Mouse (Mus musculus): ENCODE results near the gene Slmap. TPM values are rescaled to one million over a fixed set of nuclear protein-coding genes. Genes with fewer than 3 reads are reported as not detected.

The Slmap gene
- total and polyA plus RNA-seq, 3 experiments: 32.7 to 283 (median 249) TPM

DNA sequence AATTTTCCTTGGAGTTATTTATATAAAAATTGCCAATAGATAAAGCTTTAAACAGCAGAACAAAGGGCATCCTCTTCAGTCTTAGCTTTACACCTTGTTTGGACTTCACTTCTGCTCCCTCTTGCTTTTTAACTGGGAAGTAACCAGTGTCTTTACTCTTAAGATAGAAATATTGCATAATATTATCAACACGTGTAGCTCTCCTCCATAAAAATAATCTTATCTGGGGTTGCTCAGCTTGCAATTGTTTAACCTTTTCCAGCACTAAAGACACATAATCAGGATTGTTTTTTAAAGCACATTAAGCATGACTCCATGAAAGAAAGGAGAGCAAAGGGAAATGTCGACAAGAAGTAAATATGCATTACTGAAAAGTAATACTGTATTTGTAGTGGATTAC lies 114.5 kb downstream of the Slmap start:
- no peak for DNase-seq
- Histone ChIP-seq H3K9ac (ENCODE audit: low read depth, low read length) (no peak overlapping the region), H3K4me1 (ENCODE audit: control insufficient read depth, insufficient read depth, low read length) (no peaks in the 10 kb centered on the region), H3K4me3 (no peak overlapping the region), H3K36me3 (ENCODE audit: control insufficient read depth, insufficient read depth, low read length) (peaks cover 13% of the 10 kb centered on the region), H3K79me2 (replicated peaks; ENCODE audit: control insufficient read depth, insufficient read depth, low read length) (no peaks in the 10 kb centered on the region), H3K27ac (no peak overlapping the region), H3K27me3 (ENCODE audit: control insufficient read depth, insufficient read depth, low read length) (no peaks in the 10 kb centered on the region)
- intact Hi-C loops (cut with DNase I): no loop called here
- WGBS: 33% methylated on average over 2 of the region's 2 CpGs
- TF ChIP-seq POLR2A (IDR thresholded peaks at IDR 0.05; ENCODE audit: insufficient read depth, low read depth, low read length) (no peak), CTCF (IDR thresholded peaks at IDR 0.05) (no peak), EP300 (IDR thresholded peaks at IDR 0.05; ENCODE audit: insufficient read depth, low read depth, low read length) (no peak)

GRCm38 (mm10) chr14:26417956-26418355 lies 116.8 kb downstream of the Slmap start:
- 77% methylated on average over 5 of the region's 5 CpGs for WGBS
- TF ChIP-seq EP300 (IDR thresholded peaks at IDR 0.05; ENCODE audit: insufficient read depth, low read depth, low read length) (no peak), POLR2A (IDR thresholded peaks at IDR 0.05; ENCODE audit: insufficient read depth, low read depth, low read length) (no peak), CTCF (IDR thresholded peaks at IDR 0.05) (no peak)
- intact Hi-C loops (cut with DNase I): loop anchor here (5.0 kb wide), 1 partner anchor 49 kb away; no protein-coding TSS in a partner anchor
- Histone ChIP-seq H3K79me2 (replicated peaks; ENCODE audit: control insufficient read depth, insufficient read depth, low read length) (no peaks in the 10 kb centered on the region), H3K27me3 (ENCODE audit: control insufficient read depth, insufficient read depth, low read length) (no peaks in the 10 kb centered on the region), H3K36me3 (ENCODE audit: control insufficient read depth, insufficient read depth, low read length) (peaks cover 13% of the 10 kb centered on the region), H3K27ac (no peak overlapping the region), H3K9ac (ENCODE audit: low read depth, low read length) (no peak overlapping the region), H3K4me3 (no peak overlapping the region), H3K4me1 (ENCODE audit: control insufficient read depth, insufficient read depth, low read length) (no peaks in the 10 kb centered on the region)
- no peak for DNase-seq

DNA sequence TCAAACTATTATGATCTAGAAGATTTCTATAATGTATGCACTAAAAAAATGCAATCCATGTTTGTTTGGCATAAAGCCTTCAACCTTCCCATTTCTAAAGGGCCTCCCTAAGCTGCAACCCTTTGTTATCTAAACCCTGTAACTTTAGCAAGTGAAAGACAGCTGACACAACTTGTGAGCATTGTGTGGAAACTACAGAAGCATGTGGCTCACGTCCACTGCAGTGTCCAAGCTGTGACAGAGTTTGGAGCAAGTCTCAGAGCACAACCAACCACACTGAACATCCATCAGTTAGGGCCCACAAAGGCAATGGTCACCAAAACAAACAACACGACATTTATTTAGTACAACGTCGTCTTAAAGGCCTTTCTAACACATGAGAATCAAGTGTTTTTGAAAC lies 117.6 kb downstream of the Slmap start:
- intact Hi-C loops (cut with DNase I): loop anchor here (5.0 kb wide), 1 partner anchor 50 kb away; no protein-coding TSS in a partner anchor
- Histone ChIP-seq H3K36me3 (ENCODE audit: control insufficient read depth, insufficient read depth, low read length) (peaks cover 15% of the 10 kb centered on the region), H3K27ac (no peak overlapping the region), H3K79me2 (replicated peaks; ENCODE audit: control insufficient read depth, insufficient read depth, low read length) (no peaks in the 10 kb centered on the region), H3K4me3 (no peak overlapping the region), H3K9ac (ENCODE audit: low read depth, low read length) (no peak overlapping the region), H3K4me1 (ENCODE audit: control insufficient read depth, insufficient read depth, low read length) (no peaks in the 10 kb centered on the region), H3K27me3 (ENCODE audit: control insufficient read depth, insufficient read depth, low read length) (no peaks in the 10 kb centered on the region)
- TF ChIP-seq POLR2A (IDR thresholded peaks at IDR 0.05; ENCODE audit: insufficient read depth, low read depth, low read length): no peak
- TF ChIP-seq CTCF (IDR thresholded peaks at IDR 0.05): no peak
- no peak for TF ChIP-seq EP300 (IDR thresholded peaks at IDR 0.05; ENCODE audit: insufficient read depth, low read depth, low read length)
- 72% methylated on average over 4 of the region's 4 CpGs for WGBS
- DNase-seq: no peak

- 97% methylated on average over 1 of the region's 1 CpGs for WGBS
- H3K27ac ChIP-seq: no peak overlapping the region
- H3K36me3 ChIP-seq (ENCODE audit: control insufficient read depth, insufficient read depth, low read length): peaks cover 7% of the 10 kb centered on the region
- no peak for DNase-seq
- intact Hi-C loops (cut with DNase I): no loop called here
- no peaks in the 10 kb centered on the region for H3K79me2 ChIP-seq (replicated peaks; ENCODE audit: control insufficient read depth, insufficient read depth, low read length)
- no peaks in the 10 kb centered on the region for H3K4me1 ChIP-seq (ENCODE audit: control insufficient read depth, insufficient read depth, low read length)
- no peak overlapping the region for H3K9ac ChIP-seq (ENCODE audit: low read depth, low read length)
- TF ChIP-seq POLR2A (IDR thresholded peaks at IDR 0.05; ENCODE audit: insufficient read depth, low read depth, low read length): no peak
- TF ChIP-seq CTCF (IDR thresholded peaks at IDR 0.05): no peak
- TF ChIP-seq EP300 (IDR thresholded peaks at IDR 0.05; ENCODE audit: insufficient read depth, low read depth, low read length): no peak
- no peaks in the 10 kb centered on the region for H3K27me3 ChIP-seq (ENCODE audit: control insufficient read depth, insufficient read depth, low read length)
- H3K4me3 ChIP-seq: no peak overlapping the region
Observed at GRCm38 (mm10) chr14:26413581-26413980, 121.2 kb downstream of the Slmap start.

DNA sequence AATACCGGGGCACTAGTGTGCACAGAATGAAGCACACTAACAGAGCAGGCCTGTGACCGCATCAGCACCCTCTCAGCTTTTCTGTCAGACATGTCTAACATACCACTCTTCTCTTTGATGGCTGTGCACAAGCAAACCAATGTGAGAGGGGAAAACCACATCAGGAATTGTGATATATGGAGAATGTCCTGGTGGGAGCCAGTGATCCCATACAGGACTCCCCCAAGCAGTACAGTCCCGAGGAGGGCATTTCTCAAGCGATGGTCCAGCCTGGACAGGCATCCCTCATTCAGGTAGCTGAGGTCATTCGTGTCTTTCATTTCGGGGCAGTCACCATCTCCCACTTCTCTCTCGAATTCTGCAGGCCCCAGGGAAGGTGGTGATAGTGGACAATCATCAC lies 128.0 kb downstream of the Slmap start:
- Histone ChIP-seq H3K9ac (ENCODE audit: low read depth, low read length) (no peak overlapping the region), H3K4me1 (ENCODE audit: control insufficient read depth, insufficient read depth, low read length) (no peaks in the 10 kb centered on the region), H3K27me3 (ENCODE audit: control insufficient read depth, insufficient read depth, low read length) (no peaks in the 10 kb centered on the region), H3K79me2 (replicated peaks; ENCODE audit: control insufficient read depth, insufficient read depth, low read length) (no peaks in the 10 kb centered on the region), H3K4me3 (no peak overlapping the region), H3K36me3 (ENCODE audit: control insufficient read depth, insufficient read depth, low read length) (no peaks in the 10 kb centered on the region; the same call in 1 of the 2 replicates), H3K27ac (no peak overlapping the region)
- no peak for TF ChIP-seq POLR2A (IDR thresholded peaks at IDR 0.05; ENCODE audit: insufficient read depth, low read depth, low read length)
- TF ChIP-seq EP300 (IDR thresholded peaks at IDR 0.05; ENCODE audit: insufficient read depth, low read depth, low read length): no peak
- no peak for TF ChIP-seq CTCF (IDR thresholded peaks at IDR 0.05)
- WGBS: 89% methylated on average over 7 of the region's 7 CpGs
- DNase-seq: no peak
- intact Hi-C loops (cut with DNase I): no loop called here

DNA sequence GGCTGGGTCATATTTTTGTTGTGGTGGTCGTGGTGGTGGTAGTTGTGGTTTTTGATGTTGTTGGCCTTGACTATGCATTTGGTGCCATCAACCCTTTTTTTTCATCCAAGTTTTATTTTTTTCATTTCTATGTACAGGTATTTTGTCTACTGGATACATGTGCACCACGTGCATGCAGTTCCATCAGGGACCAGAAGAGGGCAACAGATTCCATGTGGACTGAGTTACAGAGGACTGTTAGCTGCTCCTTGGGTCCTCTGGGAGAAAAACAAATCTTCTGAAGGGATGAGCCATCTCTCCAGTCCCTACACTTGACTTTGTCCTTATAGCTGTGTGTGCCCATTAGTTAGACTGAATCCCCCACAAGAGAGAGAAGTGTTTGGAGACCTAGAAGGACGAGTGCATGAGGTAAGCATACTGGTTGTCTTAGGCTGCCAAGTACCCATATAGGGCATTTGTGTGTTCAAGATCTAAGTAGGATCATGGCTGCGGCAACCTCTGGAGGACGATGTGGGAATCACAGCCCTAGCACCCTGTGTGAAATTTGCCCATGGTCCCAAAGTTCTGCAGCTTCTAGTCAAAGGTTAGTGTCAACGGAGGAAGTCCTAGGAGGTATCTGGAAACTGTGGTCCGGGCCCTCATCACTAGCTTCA lies 136.1 kb downstream of the Slmap start:
- intact Hi-C loops (cut with DNase I): no loop called here
- Histone ChIP-seq H3K4me3 (no peak overlapping the region), H3K79me2 (replicated peaks; ENCODE audit: control insufficient read depth, insufficient read depth, low read length) (no peaks in the 10 kb centered on the region), H3K36me3 (ENCODE audit: control insufficient read depth, insufficient read depth, low read length) (no peaks in the 10 kb centered on the region; the same call in 1 of the 2 replicates), H3K9ac (ENCODE audit: low read depth, low read length) (no peak overlapping the region), H3K27me3 (ENCODE audit: control insufficient read depth, insufficient read depth, low read length) (no peaks in the 10 kb centered on the region), H3K4me1 (ENCODE audit: control insufficient read depth, insufficient read depth, low read length) (no peaks in the 10 kb centered on the region), H3K27ac (no peak overlapping the region)
- TF ChIP-seq EP300 (IDR thresholded peaks at IDR 0.05; ENCODE audit: insufficient read depth, low read depth, low read length): no peak
- TF ChIP-seq POLR2A (IDR thresholded peaks at IDR 0.05; ENCODE audit: insufficient read depth, low read depth, low read length): no peak
- TF ChIP-seq CTCF (IDR thresholded peaks at IDR 0.05): peak; percentile 38
- WGBS: 94% methylated on average over 7 of the region's 7 CpGs
- DNase-seq: no peak

All from heart, adult 2 months (tissue).